Mouse (Mus musculus): ENCODE measurements around the gene Cmah.

DNA sequence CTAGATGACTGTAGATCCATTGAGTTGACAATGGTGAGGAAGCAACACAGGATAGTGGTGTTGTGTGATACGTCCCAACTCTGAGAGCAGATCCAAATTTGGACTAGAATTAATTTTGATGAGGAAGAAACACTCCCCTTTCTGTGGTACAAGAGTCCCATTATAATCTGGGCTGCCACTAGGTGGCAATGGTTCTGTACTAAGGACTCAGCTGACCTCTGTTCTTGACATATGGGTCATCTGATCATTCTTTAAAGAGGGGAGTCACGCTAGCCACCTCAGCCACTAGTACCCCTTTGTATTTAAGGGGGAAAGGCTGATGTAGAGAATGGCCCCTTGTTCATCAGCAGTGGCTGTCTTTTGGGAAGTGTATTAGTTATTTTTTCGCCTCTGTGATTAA lies 10.7 kb downstream of the Cmah start:
- no peak for TF ChIP-seq POLR2A (IDR thresholded peaks at IDR 0.05; ENCODE audit: insufficient read length, low read depth)
- TF ChIP-seq CEBPB (IDR thresholded peaks at IDR 0.05; ENCODE audit: insufficient read depth, poor library complexity, severe bottlenecking): no peak
- no peak for TF ChIP-seq MYOD1 (IDR thresholded peaks at IDR 0.05; ENCODE audit: control insufficient read depth in 1 of 3, insufficient read length in 2 of 3, low read depth in 2 of 3)

All from myocyte (in vitro differentiated cells).